Mouse (Mus musculus) embryonic fibroblast, embryonic 13.5 days (primary cell): ENCODE results near the gene Kif26b.

Experiments
- CTCF ChIP-seq: IDR thresholded peaks from 2 replicates; pipeline ENCODE4 v1.5.1; 2011; ENCODE audit warnings: mild to moderate bottlenecking, control low read depth, low read length, moderate library complexity, borderline replicate concordance; ENCODE audit not compliant: insufficient read depth
- POLR2A ChIP-seq: IDR thresholded peaks from 2 replicates; pipeline ENCODE4 v1.6.1; 2011; ENCODE audit warnings: low read depth, mild to moderate bottlenecking, control low read depth, low read length, moderate library complexity

DNA sequence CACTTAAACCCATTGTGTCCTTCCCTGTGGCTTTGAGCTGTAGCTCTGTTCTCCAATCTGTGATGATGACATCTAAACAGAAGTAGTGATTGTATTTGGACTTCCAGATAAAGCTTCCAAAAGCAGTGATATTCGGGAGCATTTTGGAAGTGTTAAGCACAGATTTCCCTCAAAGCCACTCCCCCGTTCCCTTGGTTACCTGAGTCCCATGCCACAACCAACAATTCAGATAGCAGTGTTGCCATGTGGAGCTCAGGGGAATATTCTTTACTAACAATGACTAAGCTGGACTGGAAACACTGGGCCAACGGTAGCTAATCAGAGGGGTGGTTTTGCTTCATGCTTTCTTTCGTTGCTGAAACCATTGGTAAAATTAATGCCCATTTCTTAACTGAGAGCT is 300.5 kb downstream of the Kif26b start:
- TF ChIP-seq CTCF (no peak), POLR2A (no peak)
